Mouse (Mus musculus) cerebellum, adult 11-12 months (tissue): ENCODE data around the gene Cyp2d26.

Source experiments
- DNase-seq: peaks from one replicate; pipeline ENCODE4 v3.0.0; 2022

Gene Cyp2d26

GRCm38 (mm10) chr15:82748141-82748540, 46.0 kb downstream of the Cyp2d26 start:
- DNase-seq: no peak

GRCm38 (mm10) chr15:82747516-82747915, 46.6 kb downstream of the Cyp2d26 start:
- no peak for DNase-seq
